Mouse (Mus musculus) heart, adult 2 months (tissue): ENCODE measurements around the gene Lsr. TPM values are rescaled to one million over a fixed set of nuclear protein-coding genes. Genes with fewer than 3 reads are reported as not detected.
"Not testable (repeated sequence)": the region's sequence is repeated elsewhere in the genome, so short reads cannot be mapped to it uniquely, and the experiment has no call there.

Experiments
- DNase-seq, 2 experiments: peaks; one replicate each; pipeline ENCODE4 v3.0.0; 2021
- H3K27ac ChIP-seq: fragments of 200-600 bp; 2 replicates; pipeline ENCODE4 v1.8.1; 2022
- H3K27me3 ChIP-seq: fragments of 200-500 bp; 2 replicates; pipeline ENCODE4 v1.6.1; 2012; ENCODE audit warnings: mild to moderate bottlenecking, low read length, inconsistent platforms, mixed read lengths; ENCODE audit not compliant: control insufficient read depth, insufficient read depth
- H3K36me3 ChIP-seq: fragments of 200-500 bp; 2 replicates; pipeline ENCODE4 v1.6.1; 2012; ENCODE audit warnings: low read length, inconsistent platforms; ENCODE audit not compliant: control insufficient read depth, insufficient read depth
- H3K4me1 ChIP-seq: fragments of 200-500 bp; 2 replicates; pipeline ENCODE4 v1.6.1; 2011; ENCODE audit warnings: low read length; ENCODE audit not compliant: control insufficient read depth, insufficient read depth
- H3K4me3 ChIP-seq: fragments of 200-600 bp; 2 replicates; pipeline ENCODE4 v1.8.1; 2022
- H3K79me2 ChIP-seq: fragments of 200-500 bp; replicated peaks from 2 replicates; pipeline ENCODE4 v1.6.1; 2012; ENCODE audit warnings: mild to moderate bottlenecking, inconsistent platforms, low read length, moderate library complexity, mixed read lengths; ENCODE audit not compliant: control insufficient read depth, insufficient read depth
- H3K9ac ChIP-seq: fragments of 200-500 bp; 2 replicates; pipeline ENCODE4 v1.6.1; 2012; ENCODE audit warnings: low read depth, mild to moderate bottlenecking, control low read depth, inconsistent platforms, low read length, mixed read lengths
- CTCF ChIP-seq: fragments of 200-600 bp; IDR thresholded peaks from 2 replicates; pipeline ENCODE4 v1.8.1; 2022; ENCODE audit warnings: antibody characterized with exemption, mild to moderate bottlenecking, moderate library complexity
- EP300 ChIP-seq: fragments of 200-500 bp; IDR thresholded peaks from 2 replicates; pipeline ENCODE4 v1.6.1; 2011; ENCODE audit warnings: low read depth, low read length, control low read depth; ENCODE audit not compliant: insufficient read depth
- POLR2A ChIP-seq: fragments of 200-500 bp; IDR thresholded peaks from 2 replicates; pipeline ENCODE4 v1.6.1; 2011; ENCODE audit warnings: mild to moderate bottlenecking, low read depth, low read length, control low read depth; ENCODE audit not compliant: insufficient read depth
- WGBS: fragments of 180-500 bp; shearing (Covaris S2); methylation state at CpG from one replicate; pipeline ENCODE4 v1.1.7; 2018; 5-methylcytosine and 5-hydroxymethylcytosine counted together
- intact Hi-C: fragments of 180-260 bp; cut with DNase I; formaldehyde crosslinking; loops from one replicate; pipeline ENCODE4 v1.15.1; 2025
- polyA plus RNA-seq: library from polyadenylated mRNA; depleted of rRNA; stranded (reverse); fragments of >200 nt; gene quantifications from 2 replicates; pipeline ENCODE4 v1.2.3, GENCODE M21; 2012
- total RNA-seq, 2 experiments: library from RNA; stranded (reverse); gene quantifications; 2 replicates each; pipeline ENCODE4 v1.2.3; 2021

The Lsr gene
- total and polyA plus RNA-seq, 3 experiments = 3.7 to 7.6 (median 4.3) TPM

GRCm38 (mm10) chr7:30952441-30953265 is 20.6 kb downstream of the Lsr start:
- no peaks in the 10 kb centered on the region for H3K27me3 ChIP-seq
- no peaks in the 10 kb centered on the region for H3K36me3 ChIP-seq
- TF ChIP-seq POLR2A = no peak
- TF ChIP-seq EP300 = no peak
- no peak for TF ChIP-seq CTCF
- no peaks in the 10 kb centered on the region for H3K79me2 ChIP-seq
- no peak for DNase-seq
- H3K9ac ChIP-seq = no peak overlapping the region
- no peak overlapping the region for H3K4me3 ChIP-seq
- no peaks in the 10 kb centered on the region for H3K4me1 ChIP-seq
- intact Hi-C loops = loop anchor here (10.0 kb wide), 1 partner anchor 358 kb away; the partner anchor contains the start of gene Zbtb32
- 89% methylated on average over 16 of the region's 16 CpGs for WGBS
- H3K27ac ChIP-seq = no peak overlapping the region

DNA sequence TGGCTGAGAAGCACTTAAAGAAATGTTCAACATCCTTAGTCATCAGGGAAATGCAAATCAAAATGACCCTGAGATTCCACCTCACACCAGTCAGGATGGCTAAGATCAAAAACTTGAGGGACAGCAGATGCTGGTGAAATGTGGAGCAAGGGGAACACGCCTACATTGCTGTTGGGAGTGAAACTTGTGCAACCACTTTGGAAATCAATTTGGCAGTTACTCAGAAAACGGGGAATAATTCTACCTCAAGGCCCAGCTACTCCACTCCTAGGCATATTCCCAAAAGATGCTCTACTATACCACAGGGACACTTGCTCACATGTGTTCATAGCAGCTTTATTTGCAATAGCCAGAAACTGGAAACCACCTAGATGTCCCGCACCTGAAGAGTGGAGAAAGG is 23.4 kb downstream of the Lsr start:
- intact Hi-C loops = loop anchor here (10.0 kb wide), 1 partner anchor 355 kb away; the partner anchor contains the start of gene Zbtb32
- H3K9ac ChIP-seq, H3K79me2 ChIP-seq, DNase-seq, H3K27ac ChIP-seq, H3K4me1 ChIP-seq, H3K36me3 ChIP-seq, H3K27me3 ChIP-seq, H3K4me3 ChIP-seq: not testable (repeated sequence)
- 78% methylated on average over 3 of the region's 3 CpGs for WGBS

DNA sequence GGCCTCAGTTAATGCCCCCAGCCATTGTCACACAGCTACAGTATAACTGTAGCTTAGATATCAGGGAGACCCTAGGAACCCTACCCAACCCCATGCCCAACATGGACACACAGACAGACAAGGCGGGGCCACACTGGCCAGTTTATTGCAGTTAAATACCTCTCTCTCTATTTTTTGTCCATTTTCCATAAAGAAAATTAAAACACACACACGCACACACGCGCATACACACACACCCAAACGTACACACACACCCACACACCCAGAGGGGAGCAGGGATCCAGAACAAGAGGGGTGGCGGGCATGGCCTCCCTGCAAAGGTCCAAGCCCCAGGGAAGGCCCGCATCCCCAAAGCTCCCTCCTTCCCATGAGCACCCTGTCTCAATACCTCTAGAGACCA is 27.4 kb downstream of the Lsr start:
- Histone ChIP-seq H3K9ac (no peak overlapping the region), H3K4me1 (no peaks in the 10 kb centered on the region), H3K27ac (no peak overlapping the region), H3K79me2 (no peaks in the 10 kb centered on the region), H3K4me3 (no peak overlapping the region), H3K36me3 (no peaks in the 10 kb centered on the region), H3K27me3 (no peaks in the 10 kb centered on the region)
- 96% methylated on average over 7 of the region's 7 CpGs for WGBS
- DNase-seq = no peak
- intact Hi-C loops = no loop called here
- TF ChIP-seq POLR2A (no peak), CTCF (no peak), EP300 (no peak)

DNA sequence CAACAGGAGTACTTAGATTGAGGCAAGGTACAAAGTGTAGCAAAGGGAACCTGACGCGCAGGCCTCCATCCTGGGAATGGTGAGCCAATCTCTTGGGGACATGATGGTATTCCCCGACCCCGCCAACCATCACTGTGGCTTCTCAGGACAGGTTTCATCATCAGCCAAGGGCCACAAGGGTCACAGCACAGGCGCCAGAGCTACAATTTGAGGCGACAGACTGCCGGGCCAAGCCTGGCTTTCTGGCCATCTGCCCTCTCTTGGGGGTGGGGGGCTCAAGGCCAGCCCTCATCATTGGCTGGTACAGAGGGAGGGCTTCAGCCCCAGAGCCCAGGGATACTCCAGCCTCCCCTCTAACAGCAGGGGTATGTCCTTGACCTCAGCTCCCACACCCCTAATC is 27.8 kb downstream of the Lsr start:
- H3K27me3 ChIP-seq, H3K36me3 ChIP-seq, H3K4me1 ChIP-seq, H3K79me2 ChIP-seq, DNase-seq, H3K4me3 ChIP-seq, intact Hi-C loops, H3K9ac ChIP-seq, H3K27ac ChIP-seq: not testable (repeated sequence)
- WGBS = 75% methylated on average over 7 of the region's 7 CpGs

DNA sequence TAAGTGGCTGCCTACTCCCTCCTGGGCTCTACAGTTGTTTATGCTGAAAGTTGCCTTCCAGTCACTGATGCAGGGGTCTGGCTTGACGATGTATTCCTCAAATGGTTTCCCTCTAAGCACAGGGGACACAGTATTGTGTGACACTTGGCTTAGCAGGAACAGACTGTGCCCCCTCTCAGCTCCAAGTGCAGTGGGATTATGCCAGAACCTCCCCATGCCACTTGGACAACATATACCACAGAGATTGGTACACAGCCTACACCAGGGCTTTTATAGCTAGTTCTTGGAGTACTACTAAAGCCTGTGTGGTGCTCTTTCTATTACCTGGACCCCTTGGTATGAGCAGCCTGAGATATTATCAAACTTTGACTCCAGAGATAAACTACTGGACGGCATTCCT is 28.6 kb downstream of the Lsr start:
- H3K9ac ChIP-seq, H3K79me2 ChIP-seq, intact Hi-C loops, H3K27me3 ChIP-seq, H3K27ac ChIP-seq, H3K36me3 ChIP-seq, H3K4me3 ChIP-seq, DNase-seq, H3K4me1 ChIP-seq: not testable (repeated sequence)
- 58% methylated on average over 2 of the region's 2 CpGs for WGBS

- Histone ChIP-seq H3K27me3 (no peaks in the 10 kb centered on the region), H3K4me1 (no peaks in the 10 kb centered on the region), H3K9ac (no peak within 1 kb of the TSS), H3K79me2 (no peaks in the 10 kb centered on the region), H3K4me3 (no peak within 1 kb of the TSS), H3K36me3 (no peaks in the 10 kb centered on the region), H3K27ac (no peak within 1 kb of the TSS)
- no peak for DNase-seq
- WGBS = 54% methylated on average over 9 of the region's 9 CpGs
- intact Hi-C loops = no loop called here
- no peak for TF ChIP-seq CTCF
- TF ChIP-seq POLR2A = no peak
- TF ChIP-seq EP300 = no peak
Measured at GRCm38 (mm10) chr7:30943909-30944635, 29.2 kb downstream of the Lsr start, which contains the start of gene Hamp. Hamp (minus strand) TSS chr7:30944032.

GRCm38 (mm10) chr7:30942365-30942764 is 30.9 kb downstream of the Lsr start:
- DNase-seq, H3K4me1 ChIP-seq, H3K9ac ChIP-seq, H3K79me2 ChIP-seq, H3K4me3 ChIP-seq, H3K27ac ChIP-seq, H3K27me3 ChIP-seq, intact Hi-C loops, H3K36me3 ChIP-seq: not testable (repeated sequence)
- WGBS = 37% methylated on average over 3 of the region's 3 CpGs

- H3K4me3 ChIP-seq, DNase-seq, H3K36me3 ChIP-seq, H3K9ac ChIP-seq, H3K79me2 ChIP-seq, H3K27me3 ChIP-seq, H3K27ac ChIP-seq, intact Hi-C loops, H3K4me1 ChIP-seq: not testable (repeated sequence)
- 50% methylated on average over 1 of the region's 1 CpGs for WGBS
Measured at GRCm38 (mm10) chr7:30940070-30940469, 33.2 kb downstream of the Lsr start.

DNA sequence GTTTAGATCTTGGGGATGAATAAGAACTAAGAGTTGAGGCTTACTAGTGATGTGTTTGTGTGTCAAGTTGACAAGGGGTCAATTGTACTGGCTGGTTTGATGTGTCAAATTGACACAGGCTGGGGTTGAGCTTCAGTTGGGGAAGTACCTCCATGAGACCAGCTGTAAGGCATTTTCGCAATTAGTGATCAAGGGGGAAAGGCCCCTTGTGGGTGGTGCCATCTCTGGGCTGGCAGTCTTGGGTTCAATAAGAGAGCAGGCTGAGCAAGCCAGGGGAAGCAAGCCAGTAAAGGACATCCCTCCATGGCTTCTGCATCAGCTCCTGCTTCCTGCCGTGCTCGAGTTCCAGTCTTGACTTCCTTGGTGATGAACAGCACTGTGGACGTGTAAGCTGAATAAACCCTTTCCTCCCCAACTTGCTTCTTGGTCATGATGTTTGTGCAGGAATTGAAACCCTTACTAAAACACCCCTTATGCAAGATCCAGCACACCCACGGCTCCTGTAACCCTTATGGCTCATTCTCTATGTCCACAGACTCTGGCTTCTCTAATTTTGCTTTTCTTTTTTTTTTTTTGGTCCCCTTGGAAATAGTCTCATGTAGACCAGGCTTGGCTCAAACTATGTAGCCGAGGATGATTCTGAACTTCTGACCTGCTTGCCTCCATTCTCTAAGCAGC is 37.7 kb downstream of the Lsr start:
- H3K9ac ChIP-seq, H3K27ac ChIP-seq, DNase-seq, H3K36me3 ChIP-seq, H3K27me3 ChIP-seq, intact Hi-C loops, H3K4me1 ChIP-seq, H3K4me3 ChIP-seq, H3K79me2 ChIP-seq: not testable (repeated sequence)
- 54% methylated on average over 6 of the region's 6 CpGs for whole genome bisulfite sequencing
